Mouse (Mus musculus) CH12.LX (cell line): ENCODE measurements at regions not wholly inside any gene's neighbourhood (a gene's known extent, or its start where the extent isn't known, plus 50 kb on each side); places are given as distances from the start of the nearest gene placed in this dataset.

Experiments
- CTCF ChIP-seq, 2 experiments: IDR thresholded peaks in 1 of 2; conservative IDR thresholded peaks in 1 of 2; 2 replicates each; pipeline ENCODE4 v1.5.1; 2011 to 2012; ENCODE audit warnings: low read depth in 2 of 2, low read length in 2 of 2, improper control_type of control experiment in 1 of 2, inconsistent platforms in 1 of 2, mild to moderate bottlenecking in 1 of 2, moderate library complexity in 1 of 2
- EP300 ChIP-seq: IDR thresholded peaks from 2 replicates; pipeline ENCODE4 v1.6.1; 2011; ENCODE audit warnings: low read length, improper control_type of control experiment
- JUND ChIP-seq: conservative IDR thresholded peaks from 2 replicates; pipeline ENCODE4 v1.6.1; 2011; ENCODE audit warnings: low read depth, low read length, improper control_type of control experiment
- KAT2A ChIP-seq: IDR thresholded peaks from 2 replicates; pipeline ENCODE4 v1.6.1; 2012; ENCODE audit warnings: low read length, improper control_type of control experiment, inconsistent platforms; ENCODE audit not compliant: insufficient replicate concordance
- MAFK ChIP-seq: IDR thresholded peaks from 2 replicates; pipeline ENCODE4 v1.6.1; 2011; ENCODE audit warnings: low read length, improper control_type of control experiment; ENCODE audit not compliant: insufficient replicate concordance
- MAZ ChIP-seq: IDR thresholded peaks from 2 replicates; pipeline ENCODE4 v1.6.1; 2012; ENCODE audit warnings: low read depth, mild to moderate bottlenecking, inconsistent platforms, low read length, improper control_type of control experiment, moderate library complexity
- MEF2A ChIP-seq: IDR thresholded peaks from 2 replicates; pipeline ENCODE4 v1.6.1; 2014; ENCODE audit warnings: low read depth, mild to moderate bottlenecking, inconsistent platforms, low read length, improper control_type of control experiment, borderline replicate concordance
- POLR2A ChIP-seq: IDR thresholded peaks from 2 replicates; pipeline ENCODE4 v1.6.1; 2011; ENCODE audit warnings: low read depth, mild to moderate bottlenecking, improper control_type of control experiment, low read length
- POLR2AphosphoS2 ChIP-seq: IDR thresholded peaks from 2 replicates; pipeline ENCODE4 v1.6.1; 2011; ENCODE audit warnings: low read depth, low read length, improper control_type of control experiment
- RCOR1 ChIP-seq: conservative IDR thresholded peaks from 2 replicates; pipeline ENCODE4 v1.6.1; 2012; ENCODE audit warnings: low read depth, mild to moderate bottlenecking, inconsistent platforms, low read length, improper control_type of control experiment
- SIN3A ChIP-seq: IDR thresholded peaks from 2 replicates; pipeline ENCODE4 v1.6.1; 2012; ENCODE audit warnings: low read length, improper control_type of control experiment, inconsistent platforms
- TBP ChIP-seq: conservative IDR thresholded peaks from 2 replicates; pipeline ENCODE4 v1.6.1; 2011; ENCODE audit warnings: low read depth, low read length, improper control_type of control experiment
- TCF12 ChIP-seq: IDR thresholded peaks from 2 replicates; pipeline ENCODE4 v1.6.1; 2014; ENCODE audit warnings: low read depth, mild to moderate bottlenecking, inconsistent platforms, low read length, improper control_type of control experiment
- USF2 ChIP-seq: conservative IDR thresholded peaks from 2 replicates; pipeline ENCODE4 v1.6.1; 2011; ENCODE audit warnings: low read depth, low read length, improper control_type of control experiment

DNA sequence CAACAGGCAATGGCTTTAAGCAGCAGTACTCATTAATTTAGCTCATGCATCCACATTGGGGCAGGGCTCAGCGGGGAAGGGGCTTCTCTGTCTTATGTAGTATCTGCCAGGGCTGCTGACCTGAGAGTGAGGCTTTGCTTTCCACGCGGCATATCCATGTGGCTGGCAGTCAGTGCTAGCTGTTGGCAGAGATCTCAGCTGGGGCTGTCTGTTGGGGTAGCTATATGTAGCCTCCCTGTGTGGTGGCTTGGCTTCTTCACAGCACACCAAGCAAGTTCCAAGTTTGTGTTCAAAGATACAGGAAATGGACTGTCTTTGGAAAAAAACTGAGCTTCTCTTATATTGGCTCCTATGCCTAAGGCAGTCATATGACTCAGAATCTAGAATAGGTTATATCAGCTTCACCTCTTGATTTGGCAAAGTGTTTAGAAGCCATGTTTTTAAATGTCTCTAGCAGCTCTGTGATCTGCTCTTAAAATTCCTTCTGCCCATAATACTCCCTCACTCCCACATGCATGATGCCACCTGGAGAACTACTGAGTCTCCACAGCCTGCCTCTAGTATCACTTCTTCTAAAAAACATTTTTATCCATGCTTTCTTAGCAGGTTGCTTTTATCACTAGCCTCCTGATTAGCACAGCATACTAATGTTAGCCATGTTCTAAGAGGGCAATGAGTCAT is 254.9 kb upstream of the Gm21798 start:
- TF ChIP-seq CTCF (conservative IDR thresholded peaks at IDR 0.05 in 1 of 2, IDR thresholded peaks at IDR 0.05 in 1 of 2; ENCODE audit: low read depth in 2 of 2, low read length in 2 of 2) (no peak), MEF2A (no peak), MAFK (no peak), SIN3A (no peak), EP300 (no peak), USF2 (no peak), POLR2A (no peak), RCOR1 (no peak), POLR2AphosphoS2 (no peak), JUND (no peak), TCF12 (no peak), TBP (no peak), KAT2A (no peak), MAZ (no peak)
